Comparison of ENCODE assay signal across 18 mouse cellular contexts in the genomic region with DNA sequence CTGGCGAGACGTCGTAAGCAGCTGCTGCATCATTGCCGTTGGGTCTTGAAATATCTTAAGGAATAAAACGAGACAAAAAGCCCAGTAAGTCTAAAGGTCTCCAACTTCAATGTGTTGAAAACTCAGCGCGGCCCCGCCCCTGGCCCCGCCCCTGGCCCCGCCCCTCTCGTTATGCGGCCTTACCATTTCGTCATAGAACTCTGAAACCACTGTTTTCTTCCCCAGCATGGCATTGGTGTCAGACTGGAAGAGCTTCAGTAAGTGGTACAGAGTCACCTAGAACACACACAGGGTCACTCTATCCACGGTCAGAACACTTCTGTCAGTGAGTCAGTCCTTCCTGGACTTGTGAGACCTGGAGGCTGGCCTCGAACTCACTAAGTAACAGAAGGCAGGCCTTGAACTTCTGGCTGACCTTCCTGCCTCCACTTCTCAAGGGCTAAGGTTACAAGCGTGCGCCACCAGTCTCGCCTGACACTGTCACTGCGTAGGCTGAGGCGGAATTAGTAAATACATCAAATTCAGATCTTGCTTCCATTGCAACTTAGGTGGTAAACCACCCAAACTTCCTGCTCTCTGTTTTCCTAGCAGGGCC. TPM values are rescaled to one million over a fixed set of nuclear protein-coding genes. Genes with fewer than 3 reads are reported as not detected.
A peak's percentile ranks its signal among the peaks of the same experiment; 100 is the strongest.
DNase-seq lines count a peak whose midpoint lies in the region; ATAC-seq and TF ChIP-seq lines count a peak whose summit lies in the region.
"Had no signal": no experiment of that assay in that cellular context is flagged by ENCODE, and none has a peak within 500 bp of the region (broad histone marks: within the 10 kb centered on the region; RNA-seq: fewer than 3 reads in every experiment).

No protein-coding gene starts in this region.

- no peak overlapping the region for H3K4me3 ChIP-seq in liver, embryonic 12.5 days
- no peak overlapping the region for H3K4me3 ChIP-seq in midbrain, embryonic 15.5 days
- no peak overlapping the region for H3K4me3 ChIP-seq in cerebellum, adult 2 months (replicated peaks; ENCODE audit: insufficient read depth, low read depth, low read length)
- H3K4me3 ChIP-seq: gastrocnemius, adult 2 months; hindbrain, embryonic 13.5 days; kidney, embryonic 15.5 days; limb, embryonic 12.5 days; neural tube, embryonic 12.5 days had no signal

- peaks cover 92% of the 10 kb centered on the region for H3K36me3 ChIP-seq in liver, embryonic 12.5 days
- peaks cover 56% of the 10 kb centered on the region for H3K36me3 ChIP-seq in midbrain, embryonic 15.5 days (replicated peaks)

- H3K27ac ChIP-seq in liver, embryonic 12.5 days = no peak overlapping the region
- H3K27ac ChIP-seq in midbrain, embryonic 15.5 days = no peak overlapping the region
- no peak overlapping the region for H3K27ac ChIP-seq in cerebellum, adult 2 months (ENCODE audit: insufficient read depth, low read length)
- H3K27ac ChIP-seq: gastrocnemius, adult 2 months; hindbrain, embryonic 13.5 days; kidney, embryonic 15.5 days; limb, embryonic 12.5 days; neural tube, embryonic 12.5 days had no signal

- H3K9ac ChIP-seq in liver, embryonic 12.5 days = no peak overlapping the region
- H3K9ac ChIP-seq in midbrain, embryonic 15.5 days = no peak overlapping the region
- H3K9ac ChIP-seq: hindbrain, embryonic 13.5 days; kidney, embryonic 15.5 days; limb, embryonic 12.5 days; neural tube, embryonic 12.5 days had no signal

- TF ChIP-seq POLR2A in cerebellum, adult 2 months (IDR thresholded peaks at IDR 0.05; ENCODE audit: borderline replicate concordance, insufficient read depth, low read length) = no peak

- peaks cover 9% of the 10 kb centered on the region for H3K4me1 ChIP-seq in liver, embryonic 12.5 days
- H3K4me1 ChIP-seq in midbrain, embryonic 15.5 days = peaks cover 4% of the 10 kb centered on the region
- no peaks in the 10 kb centered on the region for H3K4me1 ChIP-seq in cerebellum, adult 2 months (ENCODE audit: control insufficient read depth, insufficient read depth, low read length)
- H3K4me1 ChIP-seq: kidney, embryonic 15.5 days; neural tube, embryonic 12.5 days had no signal

- 73% methylated on average over 20 of the region's 20 CpGs for whole genome bisulfite sequencing in liver, embryonic 12.5 days (ENCODE audit: insufficient replicate concordance)
- WGBS in midbrain, embryonic 15.5 days = 86% methylated on average over 20 of the region's 20 CpGs
- WGBS in cerebellum, adult 2 months = 82% methylated on average over 20 of the region's 20 CpGs

- no peaks in the 10 kb centered on the region for H3K9me3 ChIP-seq in liver, embryonic 12.5 days (replicated peaks)
- H3K9me3 ChIP-seq in midbrain, embryonic 15.5 days = no peaks in the 10 kb centered on the region
- H3K9me3 ChIP-seq: hindbrain, embryonic 13.5 days; kidney, embryonic 15.5 days; limb, embryonic 12.5 days; neural tube, embryonic 12.5 days had no signal

- ATAC-seq in liver, embryonic 12.5 days = peak; percentile 26; the same call in 1 of the 2 replicates
- no peak for ATAC-seq in midbrain, embryonic 15.5 days (replicated peaks)
- ATAC-seq: Patski had no signal

- no peaks in the 10 kb centered on the region for H3K27me3 ChIP-seq in liver, embryonic 12.5 days (replicated peaks)
- no peaks in the 10 kb centered on the region for H3K27me3 ChIP-seq in midbrain, embryonic 15.5 days (replicated peaks)
- no peaks in the 10 kb centered on the region for H3K27me3 ChIP-seq in cerebellum, adult 2 months (ENCODE audit: control insufficient read depth, insufficient read depth, low read length)
- H3K27me3 ChIP-seq: hindbrain, embryonic 13.5 days; kidney, embryonic 15.5 days; limb, embryonic 12.5 days; neural tube, embryonic 12.5 days; Patski had no signal

- DNase-seq in adrenal gland, adult (ENCODE audit: inconsistent age in 2 of 2, low spot score in 1 of 2) = peak; percentile 57 to 87
- DNase-seq in adrenal gland, postnatal 4 days (ENCODE audit: low spot score in 2 of 2) = no peak
- peak; percentile 61 for DNase-seq in 416B (ENCODE audit: low read depth)
- peak; percentile 59 for DNase-seq in adrenal gland, postnatal 10 days
- DNase-seq in cerebellum, adult 2 months = no peak
- no peak for DNase-seq in embryo, embryonic 10 days (ENCODE audit: low spot score)
- DNase-seq: cerebellum, adult 11-12 months; layer of hippocampus, adult 9-11 months had no signal

- TF ChIP-seq CTCF in cerebellum, adult 2 months (IDR thresholded peaks at IDR 0.05; ENCODE audit: borderline replicate concordance, insufficient read depth, low read depth, low read length) = no peak

- no peak overlapping the region for H3K4me2 ChIP-seq in liver, embryonic 12.5 days
- H3K4me2 ChIP-seq in midbrain, embryonic 15.5 days = no peak overlapping the region
- H3K4me2 ChIP-seq: hindbrain, embryonic 13.5 days; kidney, embryonic 15.5 days; limb, embryonic 12.5 days; neural tube, embryonic 12.5 days had no signal

RNA-seq across cellular contexts. Expression of a gene that starts 7.0 kb away (rescaled TPM):
- 10 to 100 TPM; 53.2 to 57.6 TPM for total RNA-seq in adrenal gland, postnatal 4 days (2021)
- total RNA-seq in adrenal gland, postnatal 10 days (2021) = 10 to 100 TPM; 42.5 to 47.6 TPM
- 54.0 and 61.9 TPM in 2 replicates for polyA plus RNA-seq in liver, embryonic 12.5 days (2016; fragmentation: Nextera tagmentation; extraction: Ambion mirVana)
- polyA plus RNA-seq in midbrain, embryonic 15.5 days (2015; fragmentation: Nextera tagmentation; extraction: Ambion mirVana) = 111 and 116 TPM in 2 replicates
- 41.9 and 44.5 TPM in 2 replicates for polyA plus RNA-seq in cerebellum, adult 2 months (2012; rRNA removed)

RNA-seq across cellular contexts. Expression of a gene that starts 21.2 kb away (rescaled TPM):
- not detected for total RNA-seq in adrenal gland, postnatal 4 days (2021)
- not detected for total RNA-seq in adrenal gland, postnatal 10 days (2021)
- polyA plus RNA-seq in liver, embryonic 12.5 days (2016; fragmentation: Nextera tagmentation; extraction: Ambion mirVana) = not detected in 2 replicates
- polyA plus RNA-seq in midbrain, embryonic 15.5 days (2015; fragmentation: Nextera tagmentation; extraction: Ambion mirVana) = not detected in 2 replicates
- polyA plus RNA-seq in cerebellum, adult 2 months (2012; rRNA removed) = not detected in 2 replicates
- total RNA-seq: gastrocnemius, adult 2 months had no signal
- polyA plus RNA-seq: heart, embryonic 14.5 days; kidney, embryonic 15.5 days; limb, embryonic 12.5 days; midbrain, embryonic 16.5 days; neural tube, embryonic 12.5 days had no signal

Comparison
In these comparisons a context has a peak if more than half of its experiments do, and no peak if none do; other contexts are left out.
1. DNase-seq: peak in adrenal gland, adult (2 of 2), 416B (single experiment) and adrenal gland, postnatal 10 days (single experiment); none in adrenal gland, postnatal 4 days (0 of 2), cerebellum, adult 2 months (0 of 2) and embryo, embryonic 10 days (single experiment).